Comparison of ENCODE assay signal across 24 mouse cellular contexts in the genomic region with DNA sequence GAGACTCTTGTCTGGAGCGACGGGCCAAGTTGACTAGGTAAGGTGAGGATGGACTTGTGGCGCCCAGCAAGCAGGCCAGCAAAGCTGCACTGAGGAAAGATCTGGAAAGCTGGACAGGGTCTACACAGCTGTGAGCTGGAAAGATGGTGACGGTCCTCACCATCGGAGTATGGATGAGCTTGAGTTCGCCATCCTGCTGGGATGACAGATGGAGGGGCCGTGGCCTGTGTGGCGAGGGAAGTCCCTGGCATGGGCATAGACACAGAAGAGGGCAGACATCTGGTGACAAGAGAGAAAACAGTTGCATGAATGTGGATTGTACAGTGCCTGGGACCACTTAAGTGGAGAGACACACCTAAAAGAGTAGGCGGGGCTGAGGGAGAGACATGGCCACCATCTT. TPM values are rescaled to one million over a fixed set of nuclear protein-coding genes. Genes with fewer than 3 reads are reported as not detected.
DNase-seq lines count a peak whose midpoint lies in the region; ATAC-seq lines count a peak whose summit lies in the region.
"Had no signal": no experiment of that assay in that cellular context is flagged by ENCODE, and none has a peak within 500 bp of the region (broad histone marks: within the 10 kb centered on the region; RNA-seq: fewer than 3 reads in every experiment).

No protein-coding gene starts in this region.

- no peaks in the 10 kb centered on the region for H3K27me3 ChIP-seq in embryonic facial prominence, embryonic 15.5 days
- H3K27me3 ChIP-seq in embryonic facial prominence, embryonic 10.5 days (replicated peaks; ENCODE audit: low read depth, poor library complexity, severe bottlenecking): no peaks in the 10 kb centered on the region
- H3K27me3 ChIP-seq in midbrain, embryonic 11.5 days (ENCODE audit: control insufficient read depth, insufficient read depth, low read length): no peaks in the 10 kb centered on the region
- H3K27me3 ChIP-seq in midbrain, embryonic 13.5 days: no peaks in the 10 kb centered on the region
- H3K27me3 ChIP-seq: embryonic facial prominence, embryonic 13.5 days; forebrain, embryonic 13.5 days; forebrain, embryonic 15.5 days had no signal

- DNase-seq in cerebellum, postnatal 10 days: peak; percentile 52 to 70
- DNase-seq in cerebellum, adult 9-11 months: no peak
- no peak for DNase-seq in embryonic facial prominence, embryonic 10.5 days (ENCODE audit: low spot score)
- peak; percentile 10 for DNase-seq in midbrain, embryonic 11.5 days (ENCODE audit: low spot score, missing footprints)
- DNase-seq: adrenal gland, adult 8-10 months; adrenal gland, postnatal 14 days; adrenal gland, postnatal 36 days; B cell, adult 2 months; cerebellum, adult 11-12 months; cerebellum, adult 8-10 months; cerebellum, postnatal 25 days; forebrain, postnatal 0 days had no signal

- ATAC-seq in embryonic facial prominence, embryonic 15.5 days (ENCODE audit: insufficient number of reproducible peaks, low FRiP score, low TSS enrichment, low read depth): no peak
- no peak for ATAC-seq in midbrain, embryonic 11.5 days (ENCODE audit: low FRiP score)
- ATAC-seq in midbrain, embryonic 13.5 days: no peak
- ATAC-seq: activated CD4-positive, CD25-positive, alpha-beta regulatory T cell, adult 4 months; CD4-positive, CD25-positive, alpha-beta regulatory T cell, adult 4 months; forebrain, embryonic 13.5 days; forebrain, embryonic 15.5 days; forebrain, postnatal 0 days; Patski had no signal

- no peak overlapping the region for H3K9ac ChIP-seq in embryonic facial prominence, embryonic 15.5 days
- no peak overlapping the region for H3K9ac ChIP-seq in midbrain, embryonic 11.5 days (ENCODE audit: low read length)
- H3K9ac ChIP-seq in midbrain, embryonic 13.5 days (replicated peaks): no peak overlapping the region
- H3K9ac ChIP-seq: embryonic facial prominence, embryonic 13.5 days; forebrain, embryonic 13.5 days; forebrain, embryonic 15.5 days; forebrain, postnatal 0 days had no signal

- H3K9me3 ChIP-seq in embryonic facial prominence, embryonic 15.5 days (replicated peaks): no peaks in the 10 kb centered on the region
- peaks cover 3% of the 10 kb centered on the region for H3K9me3 ChIP-seq in embryonic facial prominence, embryonic 10.5 days
- H3K9me3 ChIP-seq in midbrain, embryonic 11.5 days (ENCODE audit: control insufficient read depth, low read length): no peaks in the 10 kb centered on the region
- H3K9me3 ChIP-seq in midbrain, embryonic 13.5 days: no peaks in the 10 kb centered on the region; the same call in 1 of the 2 replicates
- H3K9me3 ChIP-seq: embryonic facial prominence, embryonic 13.5 days; forebrain, embryonic 15.5 days; G1E had no signal

- H3K4me2 ChIP-seq in embryonic facial prominence, embryonic 15.5 days (replicated peaks): no peak overlapping the region
- no peak overlapping the region for H3K4me2 ChIP-seq in midbrain, embryonic 11.5 days
- H3K4me2 ChIP-seq in midbrain, embryonic 13.5 days (replicated peaks): no peak overlapping the region
- H3K4me2 ChIP-seq: embryonic facial prominence, embryonic 13.5 days; forebrain, embryonic 13.5 days; forebrain, embryonic 15.5 days had no signal

- WGBS in embryonic facial prominence, embryonic 15.5 days: 85% methylated on average over 9 of the region's 9 CpGs
- WGBS in embryonic facial prominence, embryonic 10.5 days: 95% methylated on average over 9 of the region's 9 CpGs
- 94% methylated on average over 9 of the region's 9 CpGs for WGBS in midbrain, embryonic 11.5 days
- WGBS in midbrain, embryonic 13.5 days: 93% methylated on average over 9 of the region's 9 CpGs

- H3K27ac ChIP-seq in embryonic facial prominence, embryonic 15.5 days (replicated peaks): 0 out of 2 replicates have a peak overlapping the region, but pooled peaks have one; percentile 30
- H3K27ac ChIP-seq in embryonic facial prominence, embryonic 10.5 days (replicated peaks): no peak overlapping the region
- no peak overlapping the region for H3K27ac ChIP-seq in midbrain, embryonic 11.5 days (ENCODE audit: low read depth, low read length)
- no peak overlapping the region for H3K27ac ChIP-seq in midbrain, embryonic 13.5 days
- H3K27ac ChIP-seq: embryonic facial prominence, embryonic 13.5 days; forebrain, embryonic 13.5 days; forebrain, embryonic 15.5 days had no signal

- H3K4me1 ChIP-seq in embryonic facial prominence, embryonic 15.5 days: peaks cover 12% of the 10 kb centered on the region
- no peaks in the 10 kb centered on the region for H3K4me1 ChIP-seq in embryonic facial prominence, embryonic 10.5 days
- H3K4me1 ChIP-seq in midbrain, embryonic 11.5 days (ENCODE audit: control insufficient read depth, insufficient read depth, low read length): no peaks in the 10 kb centered on the region
- no peaks in the 10 kb centered on the region for H3K4me1 ChIP-seq in midbrain, embryonic 13.5 days (replicated peaks)
- H3K4me1 ChIP-seq: forebrain, embryonic 13.5 days; forebrain, embryonic 15.5 days had no signal

- H3K4me3 ChIP-seq in embryonic facial prominence, embryonic 15.5 days (replicated peaks): no peak overlapping the region
- no peak overlapping the region for H3K4me3 ChIP-seq in embryonic facial prominence, embryonic 10.5 days
- H3K4me3 ChIP-seq in midbrain, embryonic 11.5 days (ENCODE audit: low read depth, low read length): no peak overlapping the region
- no peak overlapping the region for H3K4me3 ChIP-seq in midbrain, embryonic 13.5 days (replicated peaks)
- H3K4me3 ChIP-seq: embryonic facial prominence, embryonic 13.5 days; forebrain, embryonic 13.5 days; forebrain, embryonic 15.5 days had no signal

- no peaks in the 10 kb centered on the region for H3K36me3 ChIP-seq in embryonic facial prominence, embryonic 15.5 days
- H3K36me3 ChIP-seq in embryonic facial prominence, embryonic 10.5 days (replicated peaks): no peaks in the 10 kb centered on the region
- no peaks in the 10 kb centered on the region for H3K36me3 ChIP-seq in midbrain, embryonic 11.5 days (ENCODE audit: control insufficient read depth, insufficient read depth, low read length)
- H3K36me3 ChIP-seq in midbrain, embryonic 13.5 days: no peaks in the 10 kb centered on the region
- H3K36me3 ChIP-seq: embryonic facial prominence, embryonic 13.5 days; forebrain, embryonic 15.5 days; G1E had no signal

RNA-seq across cellular contexts. Expression of a gene that starts 57.6 kb away (rescaled TPM):
- polyA plus RNA-seq in embryonic facial prominence, embryonic 15.5 days (2015; fragmentation: Nextera tagmentation; extraction: Ambion mirVana): not detected in 2 replicates
- polyA plus RNA-seq in embryonic facial prominence, embryonic 10.5 days (2016; fragmentation: Nextera tagmentation; extraction: Ambion mirVana): not detected in 2 replicates
- polyA plus RNA-seq in midbrain, embryonic 11.5 days (2014; fragmentation: Nextera tagmentation; extraction: Ambion mirVana): not detected in 2 replicates
- polyA plus RNA-seq in midbrain, embryonic 13.5 days (2015; fragmentation: Nextera tagmentation; extraction: Ambion mirVana): not detected in 2 replicates
- polyA plus RNA-seq: activated CD4-positive, CD25-positive, alpha-beta regulatory T cell, adult 4 months; CD4-positive, CD25-positive, alpha-beta regulatory T cell, adult 4 months; cortical plate, adult 2 months; embryonic facial prominence, embryonic 11.5 days; embryonic facial prominence, embryonic 13.5 days; forebrain, embryonic 11.5 days; forebrain, embryonic 13.5 days; forebrain, embryonic 15.5 days; forebrain, postnatal 0 days; G1E; Patski had no signal

Comparison
In these comparisons a context has a peak if more than half of its experiments do, and no peak if none do; other contexts are left out.
1. DNase-seq: peak in cerebellum, postnatal 10 days (2 of 2) and midbrain, embryonic 11.5 days (single experiment); none in cerebellum, adult 9-11 months (single experiment) and embryonic facial prominence, embryonic 10.5 days (single experiment).